Mouse (Mus musculus) left cerebral cortex, adult 11 months (tissue): ENCODE measurements around the gene Mrpl44.

ENCODE experiments used
- DNase-seq: peaks from one replicate; pipeline ENCODE4 v3.0.0; 2022; ENCODE audit warnings: low spot score

The Mrpl44 gene

GRCm38 (mm10) chr1:79775927-79776458, at the start of gene Mrpl44, which contains the start of gene Wdfy1:
Gene Mrpl44, plus strand, starts transcription at chr1:79776018.
Gene Wdfy1, minus strand, starts transcription at chr1:79776143.
- DNase-seq: peak; percentile 95

GRCm38 (mm10) chr1:79734794-79735193, 41.0 kb upstream of the Mrpl44 start:
- no peak for DNase-seq

GRCm38 (mm10) chr1:79736408-79736807, 39.4 kb upstream of the Mrpl44 start:
- no peak for DNase-seq

- no peak for DNase-seq
Measured at GRCm38 (mm10) chr1:79739726-79740125, 36.1 kb upstream of the Mrpl44 start.

GRCm38 (mm10) chr1:79741002-79741401, 34.8 kb upstream of the Mrpl44 start:
- DNase-seq: no peak

- DNase-seq: no peak
Measured at GRCm38 (mm10) chr1:79742949-79743348, 32.9 kb upstream of the Mrpl44 start.

GRCm38 (mm10) chr1:79743385-79743784, 32.4 kb upstream of the Mrpl44 start:
- no peak for DNase-seq

GRCm38 (mm10) chr1:79746056-79746455, 29.8 kb upstream of the Mrpl44 start:
- DNase-seq: no peak

- no peak for DNase-seq
Measured at GRCm38 (mm10) chr1:79751186-79751585, 24.6 kb upstream of the Mrpl44 start.

GRCm38 (mm10) chr1:79752015-79752695, 23.7 kb upstream of the Mrpl44 start:
- no peak for DNase-seq

GRCm38 (mm10) chr1:79752714-79753340, 23.0 kb upstream of the Mrpl44 start:
- DNase-seq: no peak

GRCm38 (mm10) chr1:79753456-79753855, 22.4 kb upstream of the Mrpl44 start:
- DNase-seq: no peak

- no peak for DNase-seq
Measured at GRCm38 (mm10) chr1:79754936-79755335, 20.9 kb upstream of the Mrpl44 start.

- no peak for DNase-seq
Measured at GRCm38 (mm10) chr1:79755376-79755775, 20.4 kb upstream of the Mrpl44 start.

- DNase-seq: no peak
Measured at GRCm38 (mm10) chr1:79756417-79756816, 19.4 kb upstream of the Mrpl44 start.

GRCm38 (mm10) chr1:79757161-79757560, 18.7 kb upstream of the Mrpl44 start:
- no peak for DNase-seq

GRCm38 (mm10) chr1:79757597-79757996, 18.2 kb upstream of the Mrpl44 start:
- DNase-seq: no peak

- no peak for DNase-seq
Measured at GRCm38 (mm10) chr1:79759006-79759405, 16.8 kb upstream of the Mrpl44 start.

GRCm38 (mm10) chr1:79759436-79759972, 16.3 kb upstream of the Mrpl44 start:
- no peak for DNase-seq

- no peak for DNase-seq
Measured at GRCm38 (mm10) chr1:79760656-79761055, 15.2 kb upstream of the Mrpl44 start.

GRCm38 (mm10) chr1:79761106-79761916, 14.5 kb upstream of the Mrpl44 start:
- peak; percentile 77 for DNase-seq

GRCm38 (mm10) chr1:79761917-79762271, 13.9 kb upstream of the Mrpl44 start:
- DNase-seq: no peak
